Mouse (Mus musculus): ENCODE measurements around the gene Scgb2b17.
"Not testable (repeated sequence)": the region's sequence is repeated elsewhere in the genome, so short reads cannot be mapped to it uniquely, and the experiment has no call there.

Scgb2b17 gene

DNA sequence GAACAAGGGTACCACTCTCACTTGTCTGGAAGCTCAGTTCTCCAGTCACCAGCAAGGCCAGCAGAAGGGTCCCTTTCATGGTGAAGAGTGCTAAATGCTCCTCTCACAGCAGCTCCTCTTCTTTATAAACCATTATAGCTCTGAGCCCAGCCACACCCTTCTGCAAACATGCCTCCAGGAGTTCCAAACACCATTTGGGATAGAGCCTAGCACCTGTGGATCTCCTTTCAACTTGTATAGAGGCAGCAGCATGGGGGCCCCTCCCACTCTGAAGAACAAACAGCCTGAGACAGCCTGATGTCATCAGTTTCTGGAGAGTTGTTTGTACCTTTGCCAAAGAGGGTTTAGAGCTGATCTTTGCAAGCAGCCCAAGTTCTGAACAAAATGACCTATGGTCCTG lies at the start of gene Scgb2b17:
Gene Scgb2b17, minus strand, starts transcription at position 101 of the 400 bp plus-strand sequence.
- not testable (repeated sequence) for DNase-seq (ENCODE audit: extremely low spot score, low spot score)

GRCm38 (mm10) chr7:33063149-33063548 lies 6.8 kb upstream of the Scgb2b17 start, which contains the start of gene Scgb1b17:
Scgb1b17 (plus strand) TSS chr7:33063449.
- not testable (repeated sequence) for DNase-seq (ENCODE audit: extremely low spot score, low spot score)
